Mouse (Mus musculus) embryonic fibroblast, embryonic 13.5 days (primary cell): Measurements from ENCODE around the gene Ttc3.

Experiments used
- CTCF ChIP-seq: IDR thresholded peaks from 2 replicates; pipeline ENCODE4 v1.5.1; 2011; ENCODE audit warnings: mild to moderate bottlenecking, control low read depth, low read length, moderate library complexity, borderline replicate concordance; ENCODE audit not compliant: insufficient read depth
- POLR2A ChIP-seq: IDR thresholded peaks from 2 replicates; pipeline ENCODE4 v1.6.1; 2011; ENCODE audit warnings: low read depth, mild to moderate bottlenecking, control low read depth, low read length, moderate library complexity

DNA sequence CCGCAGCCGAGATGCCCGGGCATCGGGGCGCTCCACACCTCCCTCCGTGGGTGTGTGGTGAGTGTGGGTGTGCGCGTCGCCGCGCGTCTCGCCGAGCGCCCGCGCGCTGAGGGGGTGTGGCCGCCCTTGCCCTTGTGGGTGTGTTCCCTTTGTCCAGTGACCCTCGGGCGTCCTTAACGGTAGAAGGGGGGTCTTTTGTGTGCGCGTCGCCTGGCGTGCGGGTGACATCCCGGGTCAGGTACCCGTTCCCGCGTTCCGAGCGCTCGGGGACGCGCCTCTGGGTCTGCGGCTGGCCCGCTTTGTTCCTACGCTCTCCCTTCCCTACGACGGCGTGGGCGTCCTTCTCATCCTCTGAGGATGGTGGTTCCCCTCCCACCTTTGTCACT lies 490 bp downstream of the Ttc3 start:
- TF ChIP-seq CTCF (no peak), POLR2A (no peak; the same call in none of the 2 replicates)
